Mouse (Mus musculus) gastrocnemius, adult 18-20 months (tissue): ENCODE data around the gene Rora. TPM values are rescaled to one million over a fixed set of nuclear protein-coding genes. Genes with fewer than 3 reads are reported as not detected.

Source experiments
- DNase-seq: peaks from one replicate; pipeline ENCODE4 v3.0.0; 2021; ENCODE audit warnings: low spot score
- total RNA-seq, 2 experiments: library from RNA; stranded (reverse); gene quantifications; 2 replicates each; pipeline ENCODE4 v1.2.3; 2021

Gene Rora
- total RNA-seq, 2 experiments from 2014 or later, result 73.5 to 85.0 TPM

GRCm38 (mm10) chr9:68944026-68944425, 290.4 kb downstream of the Rora start:
- peak; percentile 25 for DNase-seq

GRCm38 (mm10) chr9:68947707-68948106, 294.1 kb downstream of the Rora start:
- DNase-seq, result no peak

- DNase-seq, result no peak
Measured at GRCm38 (mm10) chr9:68948141-68948540, 294.6 kb downstream of the Rora start.

GRCm38 (mm10) chr9:68956210-68956874, 302.8 kb downstream of the Rora start:
- DNase-seq, result peak; percentile 43

- peak; percentile 70 for DNase-seq
Measured at GRCm38 (mm10) chr9:68956938-68957573, 303.5 kb downstream of the Rora start.

GRCm38 (mm10) chr9:68957793-68958192, 304.2 kb downstream of the Rora start:
- no peak for DNase-seq

GRCm38 (mm10) chr9:68958919-68959318, 305.3 kb downstream of the Rora start:
- DNase-seq, result no peak

GRCm38 (mm10) chr9:68963898-68964297, 310.3 kb downstream of the Rora start:
- DNase-seq, result no peak

- DNase-seq, result no peak
Measured at GRCm38 (mm10) chr9:68966540-68966939, 313.0 kb downstream of the Rora start.

- no peak for DNase-seq
Measured at GRCm38 (mm10) chr9:68970074-68970473, 316.5 kb downstream of the Rora start.

- DNase-seq, result no peak
Measured at GRCm38 (mm10) chr9:68972277-68972676, 318.7 kb downstream of the Rora start.

- DNase-seq, result no peak
Measured at GRCm38 (mm10) chr9:68974517-68974916, 320.9 kb downstream of the Rora start.

GRCm38 (mm10) chr9:68976136-68976535, 322.6 kb downstream of the Rora start:
- no peak for DNase-seq

- no peak for DNase-seq
Measured at GRCm38 (mm10) chr9:68976851-68977250, 323.3 kb downstream of the Rora start.

- no peak for DNase-seq
Measured at GRCm38 (mm10) chr9:68978656-68979055, 325.1 kb downstream of the Rora start.

- DNase-seq, result no peak
Measured at GRCm38 (mm10) chr9:68980041-68980440, 326.5 kb downstream of the Rora start.

- no peak for DNase-seq
Measured at GRCm38 (mm10) chr9:68985046-68985445, 331.5 kb downstream of the Rora start.

GRCm38 (mm10) chr9:68985796-68986195, 332.2 kb downstream of the Rora start:
- no peak for DNase-seq

- no peak for DNase-seq
Measured at GRCm38 (mm10) chr9:68987290-68988042, 333.9 kb downstream of the Rora start.

- no peak for DNase-seq
Measured at GRCm38 (mm10) chr9:68988162-68988911, 334.8 kb downstream of the Rora start.

GRCm38 (mm10) chr9:68989885-68990449, 336.4 kb downstream of the Rora start:
- no peak for DNase-seq
